Mouse (Mus musculus) neural tube, embryonic 13.5 days (tissue): ENCODE data around the gene Bpifb9b. TPM values are rescaled to one million over a fixed set of nuclear protein-coding genes. Genes with fewer than 3 reads are reported as not detected.
"Not testable (repeated sequence)": the region's sequence is repeated elsewhere in the genome, so short reads cannot be mapped to it uniquely, and the experiment has no call there.

Experiments
- ATAC-seq: fragments of 200-750 bp; cut with Nextera tagmentation; 2 replicates; pipeline ENCODE4 v1.8.0; 2017; ENCODE audit warnings: low read depth, mild to moderate bottlenecking, moderate TSS enrichment, moderate library complexity
- H3K27ac ChIP-seq: fragments of 300-500 bp; sonication (generic); replicated peaks from 2 replicates; pipeline ENCODE4 v1.5.1; 2015; ENCODE audit warnings: moderate library complexity, mild to moderate bottlenecking, inconsistent platforms
- H3K27me3 ChIP-seq: fragments of 300-500 bp; sonication (generic); 2 replicates; pipeline ENCODE4 v1.6.1; 2015; ENCODE audit warnings: mild to moderate bottlenecking, inconsistent platforms
- H3K36me3 ChIP-seq: fragments of 300-500 bp; sonication (generic); 2 replicates; pipeline ENCODE4 v1.6.1; 2015; ENCODE audit warnings: mild to moderate bottlenecking, inconsistent platforms
- H3K4me1 ChIP-seq: fragments of 300-500 bp; sonication (generic); replicated peaks from 2 replicates; pipeline ENCODE4 v1.6.1; 2015; ENCODE audit warnings: inconsistent platforms
- H3K4me2 ChIP-seq: fragments of 300-500 bp; sonication (generic); 2 replicates; pipeline ENCODE4 v1.6.1; 2015; ENCODE audit warnings: inconsistent platforms, mild to moderate bottlenecking, moderate library complexity
- H3K4me3 ChIP-seq: fragments of 300-500 bp; sonication (generic); 2 replicates; pipeline ENCODE4 v1.5.1; 2015; ENCODE audit warnings: mild to moderate bottlenecking, inconsistent platforms
- H3K9ac ChIP-seq: fragments of 300-500 bp; sonication (generic); 2 replicates; pipeline ENCODE4 v1.6.1; 2015; ENCODE audit warnings: moderate library complexity, mild to moderate bottlenecking, inconsistent platforms
- H3K9me3 ChIP-seq: fragments of 300-500 bp; sonication (generic); 2 replicates; pipeline ENCODE4 v1.6.1; 2016; ENCODE audit warnings: inconsistent platforms
- WGBS: fragments of 180-500 bp; shearing (Covaris S2); methylation state at CpG from one replicate; pipeline ENCODE4 v1.1.7; 2015; 5-methylcytosine and 5-hydroxymethylcytosine counted together
- polyA plus RNA-seq: library from polyadenylated mRNA; unstranded; fragments of >200 nt; fragmentation: Nextera tagmentation; extraction: Ambion mirVana; gene quantifications from 2 replicates; pipeline ENCODE4 v1.2.1, GENCODE M21; 2015

Bpifb9b gene
- polyA plus RNA-seq: not detected in 2 replicates

DNA sequence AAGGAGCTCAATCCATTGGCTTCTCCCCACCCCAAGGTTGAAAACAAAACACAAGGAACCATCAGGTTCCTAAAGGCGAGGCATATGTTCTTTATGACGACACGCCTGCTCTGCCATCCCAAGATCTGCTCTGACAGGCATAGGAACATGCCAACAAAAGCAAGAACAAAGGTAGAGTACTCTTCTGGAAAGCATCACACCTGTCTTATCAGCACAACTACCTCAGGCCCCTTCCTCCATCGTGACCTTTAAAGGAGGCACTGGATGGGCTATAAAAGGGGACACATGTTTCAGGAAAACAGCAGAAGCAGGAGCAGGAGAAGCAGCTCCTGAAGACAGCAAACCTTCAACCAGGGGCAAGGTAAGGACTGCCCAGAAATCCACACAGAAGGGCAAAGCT is at the start of gene Bpifb9b:
Bpifb9b (plus strand) TSS at position 301 of the 400 bp plus-strand sequence.
- H3K4me1 ChIP-seq, H3K9me3 ChIP-seq, H3K9ac ChIP-seq, H3K27ac ChIP-seq, H3K27me3 ChIP-seq, H3K36me3 ChIP-seq, ATAC-seq, H3K4me2 ChIP-seq, H3K4me3 ChIP-seq: not testable (repeated sequence)
- 90% methylated on average over 4 of the region's 4 CpGs for whole genome bisulfite sequencing

DNA sequence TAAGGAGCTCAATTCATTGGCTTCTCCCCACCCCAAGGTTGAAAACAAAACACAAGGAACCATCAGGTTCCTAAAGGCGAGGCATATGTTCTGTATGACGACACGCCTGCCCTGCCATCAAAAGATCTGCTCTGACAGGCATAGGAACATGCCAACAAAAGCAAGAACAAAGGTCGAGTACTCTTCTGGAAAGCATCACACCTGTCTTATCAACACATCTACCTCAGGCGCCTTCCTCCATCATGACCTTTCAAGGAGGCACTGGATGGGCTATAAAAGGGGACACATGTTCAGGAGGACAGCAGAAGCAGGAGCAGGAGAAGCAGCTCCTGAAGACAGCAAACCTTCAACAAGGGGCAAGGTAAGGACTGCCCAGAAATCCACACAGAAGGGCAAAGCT is 49.5 kb upstream of the Bpifb9b start, which contains the start of gene Bpifb9a:
Bpifb9a (plus strand) TSS at position 301 of the 400 bp plus-strand sequence.
- H3K4me3 ChIP-seq, ATAC-seq, H3K36me3 ChIP-seq, H3K27ac ChIP-seq, H3K9ac ChIP-seq, H3K4me1 ChIP-seq, H3K9me3 ChIP-seq, H3K27me3 ChIP-seq, H3K4me2 ChIP-seq: not testable (repeated sequence)
- 92% methylated on average over 5 of the region's 5 CpGs for WGBS

DNA sequence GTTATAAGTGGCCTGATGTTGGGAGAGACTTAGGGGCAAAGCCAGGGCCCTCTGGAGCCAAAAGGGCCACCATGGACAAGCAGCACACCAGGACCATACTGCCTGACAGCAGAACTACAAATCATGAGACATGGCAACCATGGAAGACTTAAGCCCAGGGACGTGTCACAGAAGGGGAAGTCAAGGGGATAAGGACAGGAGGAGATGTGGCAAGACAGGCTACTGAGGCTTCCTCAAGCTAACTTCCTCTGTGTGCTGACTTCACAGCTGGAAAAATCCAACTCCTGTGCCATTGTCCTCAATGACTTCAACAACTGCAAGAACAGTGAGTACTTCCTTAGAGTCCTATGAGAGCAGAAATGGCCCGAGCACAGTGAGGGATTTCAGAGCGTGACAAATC is 42.6 kb upstream of the Bpifb9b start:
- ATAC-seq, H3K9ac ChIP-seq, H3K36me3 ChIP-seq, H3K4me2 ChIP-seq, H3K9me3 ChIP-seq, H3K4me3 ChIP-seq, H3K4me1 ChIP-seq, H3K27me3 ChIP-seq, H3K27ac ChIP-seq: not testable (repeated sequence)
- 75% methylated on average over 3 of the region's 3 CpGs for WGBS

GRCm38 (mm10) chr2:154291866-154292265 is 15.2 kb upstream of the Bpifb9b start:
- not testable (repeated sequence) for H3K4me1 ChIP-seq, H3K4me3 ChIP-seq, H3K36me3 ChIP-seq, H3K9me3 ChIP-seq, H3K27ac ChIP-seq, ATAC-seq, H3K27me3 ChIP-seq, H3K4me2 ChIP-seq, H3K9ac ChIP-seq
- WGBS: 89% methylated on average over 3 of the region's 3 CpGs

GRCm38 (mm10) chr2:154292833-154293232 is 14.2 kb upstream of the Bpifb9b start:
- H3K27ac ChIP-seq: no peak overlapping the region
- ATAC-seq: no peak
- no peak overlapping the region for H3K9ac ChIP-seq
- no peaks in the 10 kb centered on the region for H3K9me3 ChIP-seq
- WGBS: 74% methylated on average over 1 of the region's 1 CpGs
- H3K36me3 ChIP-seq: no peaks in the 10 kb centered on the region
- no peaks in the 10 kb centered on the region for H3K27me3 ChIP-seq
- no peak overlapping the region for H3K4me3 ChIP-seq
- no peak overlapping the region for H3K4me2 ChIP-seq
- no peaks in the 10 kb centered on the region for H3K4me1 ChIP-seq

DNA sequence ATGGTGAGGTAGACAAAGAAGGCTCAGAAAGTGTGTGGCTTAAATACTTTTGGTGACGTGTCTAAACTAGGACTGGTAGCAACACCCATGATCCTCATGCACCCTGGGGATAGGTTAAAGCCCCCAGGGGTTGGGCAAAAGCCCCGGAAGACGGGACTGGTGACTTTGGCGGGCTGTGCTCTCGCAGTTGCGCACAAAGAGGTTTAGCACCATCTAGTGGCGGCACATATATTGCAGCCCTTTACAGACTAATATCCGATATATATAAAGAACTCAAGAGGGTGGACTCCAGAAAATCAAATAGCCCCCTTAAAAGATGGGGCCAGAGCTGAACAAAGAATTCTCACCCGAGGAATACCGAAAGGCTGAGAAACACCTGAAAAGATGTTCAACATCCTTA is 12.3 kb upstream of the Bpifb9b start:
- WGBS: 2% methylated on average over 10 of the region's 10 CpGs
- ATAC-seq, H3K9me3 ChIP-seq, H3K9ac ChIP-seq, H3K27me3 ChIP-seq, H3K4me1 ChIP-seq, H3K4me3 ChIP-seq, H3K36me3 ChIP-seq, H3K4me2 ChIP-seq, H3K27ac ChIP-seq: not testable (repeated sequence)

- Histone ChIP-seq H3K27ac (no peak overlapping the region), H3K4me1 (no peaks in the 10 kb centered on the region), H3K9ac (no peak overlapping the region), H3K4me3 (no peak overlapping the region), H3K9me3 (no peaks in the 10 kb centered on the region), H3K36me3 (no peaks in the 10 kb centered on the region), H3K4me2 (no peak overlapping the region), H3K27me3 (no peaks in the 10 kb centered on the region)
- WGBS: 12% methylated on average over 1 of the region's 1 CpGs
- ATAC-seq: 0 out of 2 replicates have a peak, but pooled peaks have one; percentile 50
These were observed 6.5 kb upstream of the Bpifb9b start for GRCm38 (mm10) chr2:154300496-154300895.

DNA sequence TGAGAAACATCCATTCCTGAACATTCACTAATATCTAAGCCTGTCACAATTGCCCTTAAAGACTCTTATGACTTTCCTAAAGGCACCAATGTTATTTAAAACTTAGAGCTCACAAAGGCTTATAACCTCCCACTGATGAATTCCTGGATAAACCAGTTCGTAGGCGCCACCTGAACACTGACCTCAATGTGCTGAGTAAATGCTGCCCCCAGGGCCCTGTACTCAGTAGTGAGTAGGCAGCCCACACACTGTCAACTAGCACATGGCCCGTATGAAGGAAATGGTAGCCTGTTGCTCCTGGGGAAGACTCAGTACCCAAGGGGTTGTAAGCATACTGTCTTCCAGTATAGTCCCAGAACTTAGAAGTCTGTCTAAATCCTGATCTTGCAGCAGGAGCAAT is 5.3 kb upstream of the Bpifb9b start:
- Histone ChIP-seq H3K4me1 (no peaks in the 10 kb centered on the region), H3K27ac (no peak overlapping the region), H3K36me3 (no peaks in the 10 kb centered on the region), H3K9ac (no peak overlapping the region), H3K4me2 (no peak overlapping the region), H3K27me3 (no peaks in the 10 kb centered on the region), H3K4me3 (no peak overlapping the region), H3K9me3 (no peaks in the 10 kb centered on the region)
- no peak for ATAC-seq
- WGBS: 86% methylated on average over 3 of the region's 3 CpGs

- not testable (repeated sequence) for H3K27me3 ChIP-seq, H3K4me1 ChIP-seq, H3K4me2 ChIP-seq, H3K9me3 ChIP-seq, ATAC-seq, H3K27ac ChIP-seq, H3K36me3 ChIP-seq, H3K4me3 ChIP-seq, H3K9ac ChIP-seq
- WGBS: 87% methylated on average over 1 of the region's 3 CpGs
These were observed 2.4 kb upstream of the Bpifb9b start for GRCm38 (mm10) chr2:154304604-154305003.

- not testable (repeated sequence) for ATAC-seq, H3K27me3 ChIP-seq, H3K4me2 ChIP-seq, H3K4me1 ChIP-seq, H3K9me3 ChIP-seq, H3K36me3 ChIP-seq, H3K27ac ChIP-seq, H3K9ac ChIP-seq, H3K4me3 ChIP-seq
- 73% methylated on average over 5 of the region's 5 CpGs for WGBS
These were observed 6.7 kb downstream of the Bpifb9b start for GRCm38 (mm10) chr2:154313771-154314170.

- 82% methylated on average over 3 of the region's 3 CpGs for WGBS
- ATAC-seq: no peak
- Histone ChIP-seq H3K4me2 (no peak overlapping the region), H3K4me1 (no peaks in the 10 kb centered on the region), H3K27ac (no peak overlapping the region), H3K4me3 (no peak overlapping the region), H3K27me3 (no peaks in the 10 kb centered on the region), H3K9me3 (no peaks in the 10 kb centered on the region), H3K36me3 (no peaks in the 10 kb centered on the region), H3K9ac (no peak overlapping the region)
These were observed 19.8 kb downstream of the Bpifb9b start for GRCm38 (mm10) chr2:154326852-154327251.

- ATAC-seq: no peak
- H3K9ac ChIP-seq: no peak overlapping the region
These were observed 28.5 kb downstream of the Bpifb9b start for GRCm38 (mm10) chr2:154335572-154335971.

DNA sequence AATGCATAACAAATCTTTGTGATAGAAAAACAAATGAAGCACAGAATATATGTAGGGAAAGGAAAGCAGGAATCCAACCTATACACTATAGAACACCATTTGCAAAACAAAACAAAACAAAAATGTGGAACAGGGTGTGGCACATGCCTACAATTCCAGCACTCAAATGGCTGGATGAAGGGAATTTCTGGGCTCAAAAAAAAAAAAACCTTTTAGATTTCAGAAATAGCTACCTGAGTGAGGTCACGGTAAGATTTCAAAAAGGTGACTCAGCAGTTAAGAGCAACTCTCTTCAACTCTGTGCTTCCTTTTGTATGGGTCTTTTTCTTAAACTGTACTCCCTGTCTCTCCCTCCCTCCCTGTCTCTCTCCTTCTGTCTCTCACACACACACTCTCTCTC is 31.1 kb downstream of the Bpifb9b start:
- no peaks in the 10 kb centered on the region for H3K4me1 ChIP-seq
- no peak for ATAC-seq

More at GRCm38 (mm10) chr2:154335572-154335971, 28.5 kb downstream of the Bpifb9b start:
- peaks cover 8% of the 10 kb centered on the region for H3K36me3 ChIP-seq
- no peak overlapping the region for H3K4me2 ChIP-seq
- H3K9me3 ChIP-seq: 0 out of 2 replicates have a peak, but pooled peaks cover 3% of the 10 kb centered on the region
- H3K4me1 ChIP-seq: no peaks in the 10 kb centered on the region
- no peak overlapping the region for H3K4me3 ChIP-seq
- H3K27me3 ChIP-seq: no peaks in the 10 kb centered on the region
- WGBS: 89% methylated on average over 4 of the region's 4 CpGs
- H3K27ac ChIP-seq: no peak overlapping the region

More for the DNA sequence above, 31.1 kb downstream of the Bpifb9b start:
- peaks cover 30% of the 10 kb centered on the region for H3K36me3 ChIP-seq
- H3K4me2 ChIP-seq: no peak overlapping the region
- 77% methylated on average over 1 of the region's 1 CpGs for WGBS
- H3K9me3 ChIP-seq: 0 out of 2 replicates have a peak, but pooled peaks cover 3% of the 10 kb centered on the region
- H3K27me3 ChIP-seq: no peaks in the 10 kb centered on the region
- no peak overlapping the region for H3K27ac ChIP-seq
- no peak overlapping the region for H3K4me3 ChIP-seq
- H3K9ac ChIP-seq: no peak overlapping the region
